Mouse (Mus musculus): ENCODE measurements at regions not wholly inside any gene's neighbourhood (a gene's known extent, or its start where the extent isn't known, plus 50 kb on each side); places are given as distances from the start of the nearest gene placed in this dataset.

DNA sequence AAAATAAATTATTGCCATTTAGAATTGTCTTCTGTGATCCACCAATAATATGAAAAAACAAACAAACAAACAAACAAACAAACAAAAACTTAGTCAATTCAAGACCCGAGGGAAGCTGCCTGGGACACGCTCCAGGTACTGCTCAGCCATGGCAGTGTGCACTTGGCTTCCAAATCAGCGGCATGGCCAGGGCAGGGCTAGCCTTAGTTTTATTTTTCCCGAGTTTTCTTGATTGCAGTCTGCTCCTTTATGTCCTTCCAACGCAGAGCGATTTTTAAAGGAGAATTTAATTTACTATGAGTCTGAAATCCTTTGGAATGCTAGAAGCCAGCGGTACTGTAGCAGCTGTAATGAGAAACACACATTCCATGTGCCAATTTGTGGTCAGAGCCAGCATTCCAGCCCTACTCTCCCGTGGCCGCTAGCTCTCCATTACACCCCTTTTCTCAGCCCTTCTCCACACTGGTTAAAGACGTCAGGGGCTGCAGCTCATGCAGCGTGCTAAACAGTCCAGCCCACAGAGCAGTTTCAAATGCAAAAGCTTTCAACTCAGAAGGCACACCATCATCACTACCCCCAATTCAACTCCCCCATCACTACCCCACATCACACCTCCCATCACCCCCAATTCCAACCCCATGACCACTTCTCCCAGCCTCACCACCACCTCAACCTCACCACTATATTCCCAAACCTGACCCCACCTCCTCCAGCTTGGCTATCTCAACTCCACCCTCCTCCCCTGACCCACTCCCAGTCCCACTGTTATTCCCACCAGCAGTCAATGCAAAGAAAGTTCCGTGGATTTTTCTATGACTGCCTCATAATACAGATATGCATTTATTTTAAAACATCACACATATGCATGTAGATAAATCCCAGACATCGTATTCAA is 187.9 kb upstream of the Gas1 start:
- ATAC-seq (ENCODE audit: insufficient read depth, low FRiP score, low TSS enrichment), result no peak
- H3K27me3 ChIP-seq (ENCODE audit: control insufficient read depth, insufficient read depth, low read length), result no peaks in the 10 kb centered on the region
- no peak overlapping the region for H3K27ac ChIP-seq (ENCODE audit: low read depth, low read length)
- H3K4me3 ChIP-seq (ENCODE audit: low read depth, low read length), result no peak overlapping the region
- 63% methylated on average over 13 of the region's 13 CpGs for WGBS
- no peaks in the 10 kb centered on the region for H3K9me3 ChIP-seq (ENCODE audit: control insufficient read depth, low read length)
- H3K4me2 ChIP-seq (ENCODE audit: low read depth), result no peak overlapping the region
- no peaks in the 10 kb centered on the region for H3K4me1 ChIP-seq (ENCODE audit: control insufficient read depth, insufficient read depth, low read length)
- H3K36me3 ChIP-seq (ENCODE audit: control insufficient read depth, insufficient read depth, low read length), result no peaks in the 10 kb centered on the region
- no peak overlapping the region for H3K9ac ChIP-seq (ENCODE audit: low read length)
- DNase-seq (ENCODE audit: low spot score), result peak; percentile 21

GRCm38 (mm10) chr13:60369216-60369615 is 192.1 kb upstream of the Gas1 start:
- H3K27me3 ChIP-seq (ENCODE audit: control insufficient read depth, insufficient read depth, low read length), result no peaks in the 10 kb centered on the region

DNA sequence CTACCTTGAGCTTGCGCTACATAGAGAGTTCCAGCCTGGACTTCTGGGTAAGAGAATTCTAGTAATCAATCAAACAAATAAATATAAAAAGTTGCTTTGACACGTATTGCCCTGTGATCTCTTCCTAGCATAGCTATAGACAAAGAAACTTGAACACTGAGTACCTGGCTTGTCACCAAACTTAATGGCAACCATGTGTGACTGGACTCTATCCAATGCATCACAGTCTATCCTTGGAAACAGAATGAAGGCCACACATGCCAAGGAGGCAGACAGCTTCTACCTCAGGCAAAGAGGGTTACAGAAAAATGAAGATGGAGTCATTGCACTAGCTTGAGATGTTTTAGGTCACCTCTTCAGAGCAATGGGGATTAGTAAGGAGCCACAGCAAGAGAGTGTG is 194.5 kb upstream of the Gas1 start:
- Histone ChIP-seq H3K4me1 (ENCODE audit: control insufficient read depth, insufficient read depth, low read length) (no peaks in the 10 kb centered on the region), H3K9me3 (ENCODE audit: control insufficient read depth, low read length) (no peaks in the 10 kb centered on the region), H3K36me3 (ENCODE audit: control insufficient read depth, insufficient read depth, low read length) (no peaks in the 10 kb centered on the region), H3K9ac (ENCODE audit: low read length) (no peak overlapping the region), H3K4me2 (ENCODE audit: low read depth) (no peak overlapping the region), H3K27me3 (ENCODE audit: control insufficient read depth, insufficient read depth, low read length) (no peaks in the 10 kb centered on the region), H3K27ac (ENCODE audit: low read depth, low read length) (no peak overlapping the region), H3K4me3 (ENCODE audit: low read depth, low read length) (no peak overlapping the region)
- DNase-seq (ENCODE audit: low spot score), result no peak
- 86% methylated on average over 2 of the region's 2 CpGs for WGBS
- ATAC-seq (ENCODE audit: insufficient read depth, low FRiP score, low TSS enrichment), result no peak

More at GRCm38 (mm10) chr13:60369216-60369615, 192.1 kb upstream of the Gas1 start:
- H3K27ac ChIP-seq (ENCODE audit: low read depth, low read length), result no peak overlapping the region
- H3K36me3 ChIP-seq (ENCODE audit: control insufficient read depth, insufficient read depth, low read length), result no peaks in the 10 kb centered on the region
- H3K9me3 ChIP-seq (ENCODE audit: control insufficient read depth, low read length), result no peaks in the 10 kb centered on the region
- H3K9ac ChIP-seq (ENCODE audit: low read length), result no peak overlapping the region
- H3K4me2 ChIP-seq (ENCODE audit: low read depth), result no peak overlapping the region
- H3K4me1 ChIP-seq (ENCODE audit: control insufficient read depth, insufficient read depth, low read length), result no peaks in the 10 kb centered on the region
- WGBS, result 83% methylated on average over 4 of the region's 4 CpGs
- H3K4me3 ChIP-seq (ENCODE audit: low read depth, low read length), result no peak overlapping the region
- ATAC-seq (ENCODE audit: insufficient read depth, low FRiP score, low TSS enrichment), result no peak
- DNase-seq (ENCODE audit: low spot score), result no peak

GRCm38 (mm10) chr13:60376705-60377104 is 199.5 kb upstream of the Gas1 start:
- Histone ChIP-seq H3K27ac (ENCODE audit: low read depth, low read length) (no peak overlapping the region), H3K27me3 (ENCODE audit: control insufficient read depth, insufficient read depth, low read length) (no peaks in the 10 kb centered on the region), H3K36me3 (ENCODE audit: control insufficient read depth, insufficient read depth, low read length) (no peaks in the 10 kb centered on the region), H3K9me3 (ENCODE audit: control insufficient read depth, low read length) (no peaks in the 10 kb centered on the region), H3K4me1 (ENCODE audit: control insufficient read depth, insufficient read depth, low read length) (no peaks in the 10 kb centered on the region), H3K4me2 (ENCODE audit: low read depth) (no peak overlapping the region), H3K4me3 (ENCODE audit: low read depth, low read length) (no peak overlapping the region), H3K9ac (ENCODE audit: low read length) (no peak overlapping the region)
- DNase-seq (ENCODE audit: low spot score), result no peak
- 60% methylated on average over 2 of the region's 2 CpGs for WGBS
- no peak for ATAC-seq (ENCODE audit: insufficient read depth, low FRiP score, low TSS enrichment)

DNA sequence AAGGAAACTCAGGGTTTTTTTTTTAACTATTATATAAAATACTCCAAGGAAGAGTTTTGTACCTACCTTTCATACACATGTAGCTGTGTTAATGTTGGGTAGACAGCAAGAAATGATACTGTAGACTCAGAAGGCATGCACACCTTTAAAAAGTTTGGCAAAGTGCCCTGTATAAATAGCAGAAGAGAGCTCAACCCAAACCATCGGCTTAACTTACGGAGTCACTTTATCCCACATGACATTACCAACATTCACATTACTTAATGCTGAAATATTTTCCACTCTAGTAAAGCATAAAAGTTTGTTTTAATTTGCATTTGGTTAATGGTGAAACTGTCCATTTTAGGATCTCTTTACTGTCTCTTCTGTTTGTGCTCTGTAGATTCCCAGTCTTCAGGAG is 205.7 kb upstream of the Gas1 start:
- no peaks in the 10 kb centered on the region for H3K36me3 ChIP-seq (ENCODE audit: control insufficient read depth, insufficient read depth, low read length)
- no peak overlapping the region for H3K9ac ChIP-seq (ENCODE audit: low read length)
- H3K4me3 ChIP-seq (ENCODE audit: low read depth, low read length), result no peak overlapping the region
- no peaks in the 10 kb centered on the region for H3K27me3 ChIP-seq (ENCODE audit: control insufficient read depth, insufficient read depth, low read length)
- H3K4me1 ChIP-seq (ENCODE audit: control insufficient read depth, insufficient read depth, low read length), result no peaks in the 10 kb centered on the region
- 97% methylated on average over 2 of the region's 2 CpGs for WGBS
- H3K27ac ChIP-seq (ENCODE audit: low read depth, low read length), result no peak overlapping the region
- no peak for ATAC-seq (ENCODE audit: insufficient read depth, low FRiP score, low TSS enrichment)
- no peak for DNase-seq (ENCODE audit: low spot score)
- no peaks in the 10 kb centered on the region for H3K9me3 ChIP-seq (ENCODE audit: control insufficient read depth, low read length)
- H3K4me2 ChIP-seq (ENCODE audit: low read depth), result no peak overlapping the region

DNA sequence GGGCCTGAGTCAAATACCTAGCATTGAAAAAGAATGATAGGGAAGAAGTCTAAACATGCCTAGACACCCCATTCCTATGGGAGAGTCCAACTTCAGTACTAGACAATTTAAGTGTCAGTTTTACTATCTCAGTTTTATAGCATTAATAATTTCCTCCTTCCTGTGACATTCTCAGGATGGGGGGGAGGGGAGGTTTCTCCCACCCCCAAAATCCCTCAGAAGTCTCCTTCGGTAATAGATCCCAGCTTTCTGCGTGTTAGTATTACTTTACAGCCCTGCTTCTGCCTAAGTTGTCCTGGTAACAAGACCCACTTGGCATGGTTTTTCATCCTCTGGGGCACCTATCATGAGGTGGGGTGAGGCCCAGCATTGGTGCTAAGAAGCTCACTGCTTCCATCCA is 202.9 kb upstream of the Dapk1 start:
- no peak overlapping the region for H3K4me3 ChIP-seq (ENCODE audit: low read depth, low read length)
- H3K36me3 ChIP-seq (ENCODE audit: control insufficient read depth, insufficient read depth, low read length), result no peaks in the 10 kb centered on the region
- ATAC-seq (ENCODE audit: insufficient read depth, low FRiP score, low TSS enrichment), result no peak
- no peaks in the 10 kb centered on the region for H3K4me1 ChIP-seq (ENCODE audit: control insufficient read depth, insufficient read depth, low read length)
- H3K4me2 ChIP-seq (ENCODE audit: low read depth), result no peak overlapping the region
- no peak overlapping the region for H3K27ac ChIP-seq (ENCODE audit: low read depth, low read length)
- no peaks in the 10 kb centered on the region for H3K27me3 ChIP-seq (ENCODE audit: control insufficient read depth, insufficient read depth, low read length)
- no peaks in the 10 kb centered on the region for H3K9me3 ChIP-seq (ENCODE audit: control insufficient read depth, low read length)
- no peak overlapping the region for H3K9ac ChIP-seq (ENCODE audit: low read length)
- no peak for DNase-seq (ENCODE audit: low spot score)
- 90% methylated on average over 2 of the region's 2 CpGs for WGBS

GRCm38 (mm10) chr13:60400764-60401487 is 200.8 kb upstream of the Dapk1 start:
- Histone ChIP-seq H3K9ac (ENCODE audit: low read length) (no peak overlapping the region), H3K4me3 (ENCODE audit: low read depth, low read length) (no peak overlapping the region), H3K27ac (ENCODE audit: low read depth, low read length) (no peak overlapping the region), H3K27me3 (ENCODE audit: control insufficient read depth, insufficient read depth, low read length) (no peaks in the 10 kb centered on the region), H3K4me1 (ENCODE audit: control insufficient read depth, insufficient read depth, low read length) (no peaks in the 10 kb centered on the region), H3K4me2 (ENCODE audit: low read depth) (no peak overlapping the region), H3K9me3 (ENCODE audit: control insufficient read depth, low read length) (no peaks in the 10 kb centered on the region), H3K36me3 (ENCODE audit: control insufficient read depth, insufficient read depth, low read length) (no peaks in the 10 kb centered on the region)
- no peak for ATAC-seq (ENCODE audit: insufficient read depth, low FRiP score, low TSS enrichment)
- WGBS, result 76% methylated on average over 3 of the region's 3 CpGs
- no peak for DNase-seq (ENCODE audit: low spot score)

GRCm38 (mm10) chr13:60403471-60403870 is 198.3 kb upstream of the Dapk1 start:
- 91% methylated on average over 3 of the region's 3 CpGs for WGBS
- ATAC-seq (ENCODE audit: insufficient read depth, low FRiP score, low TSS enrichment), result no peak
- H3K4me3 ChIP-seq (ENCODE audit: low read depth, low read length), result no peak overlapping the region

GRCm38 (mm10) chr13:60407344-60407743 is 194.4 kb upstream of the Dapk1 start:
- no peaks in the 10 kb centered on the region for H3K36me3 ChIP-seq (ENCODE audit: control insufficient read depth, insufficient read depth, low read length)
- H3K4me3 ChIP-seq (ENCODE audit: low read depth, low read length), result no peak overlapping the region
- no peak for DNase-seq (ENCODE audit: low spot score)
- H3K4me2 ChIP-seq (ENCODE audit: low read depth), result no peak overlapping the region
- no peaks in the 10 kb centered on the region for H3K4me1 ChIP-seq (ENCODE audit: control insufficient read depth, insufficient read depth, low read length)
- no peak overlapping the region for H3K9ac ChIP-seq (ENCODE audit: low read length)
- H3K27ac ChIP-seq (ENCODE audit: low read depth, low read length), result no peak overlapping the region
- H3K27me3 ChIP-seq (ENCODE audit: control insufficient read depth, insufficient read depth, low read length), result no peaks in the 10 kb centered on the region
- WGBS, result 86% methylated on average over 4 of the region's 4 CpGs
- no peaks in the 10 kb centered on the region for H3K9me3 ChIP-seq (ENCODE audit: control insufficient read depth, low read length)
- ATAC-seq (ENCODE audit: insufficient read depth, low FRiP score, low TSS enrichment), result no peak

More at GRCm38 (mm10) chr13:60403471-60403870, 198.3 kb upstream of the Dapk1 start:
- Histone ChIP-seq H3K27ac (ENCODE audit: low read depth, low read length) (no peak overlapping the region), H3K36me3 (ENCODE audit: control insufficient read depth, insufficient read depth, low read length) (no peaks in the 10 kb centered on the region), H3K4me1 (ENCODE audit: control insufficient read depth, insufficient read depth, low read length) (no peaks in the 10 kb centered on the region), H3K9ac (ENCODE audit: low read length) (no peak overlapping the region), H3K9me3 (ENCODE audit: control insufficient read depth, low read length) (no peaks in the 10 kb centered on the region), H3K4me2 (ENCODE audit: low read depth) (no peak overlapping the region), H3K27me3 (ENCODE audit: control insufficient read depth, insufficient read depth, low read length) (no peaks in the 10 kb centered on the region)
- no peak for DNase-seq (ENCODE audit: low spot score)

Measured in neural tube, embryonic 11.5 days (tissue).